Mouse (Mus musculus): ENCODE results near the gene Pdzd4. TPM values are rescaled to one million over a fixed set of nuclear protein-coding genes. Genes with fewer than 3 reads are reported as not detected.

Gene Pdzd4
- polyA plus RNA-seq, 1 experiment from 2014 or later = 1.7 TPM

GRCm38 (mm10) chrX:73782227-73782626 is 42.5 kb downstream of the Pdzd4 start:
- ATAC-seq (ENCODE audit: insufficient number of reproducible peaks, insufficient read depth, low FRiP score, low TSS enrichment) = no peak
- 71% methylated on average over 3 of the region's 3 CpGs for WGBS
- Histone ChIP-seq H3K4me1 (no peaks in the 10 kb centered on the region), H3K9ac (no peak overlapping the region), H3K27me3 (0 out of 2 replicates have a peak, but pooled peaks cover 5% of the 10 kb centered on the region), H3K9me3 (no peaks in the 10 kb centered on the region), H3K27ac (no peak overlapping the region), H3K4me2 (replicated peaks) (no peak overlapping the region), H3K36me3 (peaks cover 18% of the 10 kb centered on the region), H3K4me3 (no peak overlapping the region)

- no peaks in the 10 kb centered on the region for H3K4me1 ChIP-seq
- 71% methylated on average over 10 of the region's 10 CpGs for WGBS
- no peak overlapping the region for H3K4me3 ChIP-seq
- no peak overlapping the region for H3K9ac ChIP-seq
- no peak overlapping the region for H3K27ac ChIP-seq
- ATAC-seq (ENCODE audit: insufficient number of reproducible peaks, insufficient read depth, low FRiP score, low TSS enrichment) = no peak
- no peak overlapping the region for H3K4me2 ChIP-seq (replicated peaks)
- peaks cover 21% of the 10 kb centered on the region for H3K36me3 ChIP-seq
- H3K27me3 ChIP-seq = no peaks in the 10 kb centered on the region
- no peaks in the 10 kb centered on the region for H3K9me3 ChIP-seq
These were observed 49.8 kb downstream of the Pdzd4 start for GRCm38 (mm10) chrX:73774802-73775483.

GRCm38 (mm10) chrX:73774168-73774760 is 50.5 kb downstream of the Pdzd4 start, which contains the start of gene Srpk3:
Gene Srpk3 (plus strand): TSS chrX:73774405.
- peaks cover 18% of the 10 kb centered on the region; the same call in 1 of the 2 replicates for H3K36me3 ChIP-seq
- H3K9me3 ChIP-seq = no peaks in the 10 kb centered on the region
- no peaks in the 10 kb centered on the region for H3K27me3 ChIP-seq
- ATAC-seq (ENCODE audit: insufficient number of reproducible peaks, insufficient read depth, low FRiP score, low TSS enrichment) = no peak
- no peak within 1 kb of the TSS for H3K9ac ChIP-seq
- no peak within 1 kb of the TSS for H3K4me3 ChIP-seq
- H3K27ac ChIP-seq = no peak within 1 kb of the TSS
- WGBS = 60% methylated on average over 9 of the region's 9 CpGs
- no peak within 1 kb of the TSS for H3K4me2 ChIP-seq (replicated peaks)
- H3K4me1 ChIP-seq = no peaks in the 10 kb centered on the region

GRCm38 (mm10) chrX:73767267-73767666 is 57.5 kb downstream of the Pdzd4 start:
- no peaks in the 10 kb centered on the region for H3K9me3 ChIP-seq
- ATAC-seq (ENCODE audit: insufficient number of reproducible peaks, insufficient read depth, low FRiP score, low TSS enrichment) = no peak; the same call in 1 of the 2 replicates
- no peak overlapping the region for H3K4me3 ChIP-seq
- H3K9ac ChIP-seq = no peak overlapping the region
- H3K27ac ChIP-seq = no peak overlapping the region
- H3K27me3 ChIP-seq = 0 out of 2 replicates have a peak, but pooled peaks cover 5% of the 10 kb centered on the region
- H3K4me2 ChIP-seq (replicated peaks) = no peak overlapping the region
- H3K4me1 ChIP-seq = no peaks in the 10 kb centered on the region
- WGBS = 62% methylated on average over 9 of the region's 9 CpGs
- no peaks in the 10 kb centered on the region for H3K36me3 ChIP-seq

GRCm38 (mm10) chrX:73765311-73765710 is 59.5 kb downstream of the Pdzd4 start:
- Histone ChIP-seq H3K4me2 (replicated peaks) (no peak overlapping the region), H3K4me3 (no peak overlapping the region), H3K36me3 (no peaks in the 10 kb centered on the region), H3K9me3 (no peaks in the 10 kb centered on the region), H3K9ac (no peak overlapping the region), H3K27ac (no peak overlapping the region), H3K4me1 (no peaks in the 10 kb centered on the region), H3K27me3 (0 out of 2 replicates have a peak, but pooled peaks cover 5% of the 10 kb centered on the region)
- no peak for ATAC-seq (ENCODE audit: insufficient number of reproducible peaks, insufficient read depth, low FRiP score, low TSS enrichment)
- WGBS = 59% methylated on average over 1 of the region's 1 CpGs

- Histone ChIP-seq H3K9me3 (no peaks in the 10 kb centered on the region), H3K36me3 (no peaks in the 10 kb centered on the region), H3K27me3 (no peaks in the 10 kb centered on the region), H3K9ac (no peak overlapping the region), H3K4me2 (replicated peaks) (no peak overlapping the region), H3K27ac (no peak overlapping the region), H3K4me3 (no peak overlapping the region), H3K4me1 (no peaks in the 10 kb centered on the region)
- WGBS = 82% methylated on average over 13 of the region's 13 CpGs
- no peak for ATAC-seq (ENCODE audit: insufficient number of reproducible peaks, insufficient read depth, low FRiP score, low TSS enrichment)
These were observed 66.0 kb downstream of the Pdzd4 start for GRCm38 (mm10) chrX:73758611-73759290.

GRCm38 (mm10) chrX:73756334-73757140 is 68.2 kb downstream of the Pdzd4 start, which contains the start of gene Plxnb3:
Gene Plxnb3 (plus strand): TSS chrX:73757090.
- no peaks in the 10 kb centered on the region for H3K27me3 ChIP-seq
- H3K4me2 ChIP-seq (replicated peaks) = no peak within 1 kb of the TSS
- H3K4me3 ChIP-seq = no peak within 1 kb of the TSS
- no peaks in the 10 kb centered on the region for H3K9me3 ChIP-seq
- H3K36me3 ChIP-seq = no peaks in the 10 kb centered on the region
- no peak within 1 kb of the TSS for H3K9ac ChIP-seq
- WGBS = 48% methylated on average over 5 of the region's 5 CpGs
- no peaks in the 10 kb centered on the region for H3K4me1 ChIP-seq
- no peak for ATAC-seq (ENCODE audit: insufficient number of reproducible peaks, insufficient read depth, low FRiP score, low TSS enrichment)
- no peak within 1 kb of the TSS for H3K27ac ChIP-seq

- ATAC-seq (ENCODE audit: insufficient number of reproducible peaks, insufficient read depth, low FRiP score, low TSS enrichment) = no peak
- Histone ChIP-seq H3K36me3 (no peaks in the 10 kb centered on the region), H3K9ac (no peak overlapping the region), H3K9me3 (no peaks in the 10 kb centered on the region), H3K4me3 (no peak overlapping the region), H3K27me3 (no peaks in the 10 kb centered on the region), H3K27ac (no peak overlapping the region), H3K4me1 (no peaks in the 10 kb centered on the region), H3K4me2 (replicated peaks) (no peak overlapping the region)
- 88% methylated on average over 1 of the region's 1 CpGs for WGBS
These were observed 75.8 kb downstream of the Pdzd4 start for GRCm38 (mm10) chrX:73748977-73749376.

- H3K9me3 ChIP-seq = no peaks in the 10 kb centered on the region
- H3K36me3 ChIP-seq = no peaks in the 10 kb centered on the region
These were observed 79.8 kb downstream of the Pdzd4 start for GRCm38 (mm10) chrX:73744774-73745481.

More at GRCm38 (mm10) chrX:73744774-73745481, 79.8 kb downstream of the Pdzd4 start:
- no peak for ATAC-seq (ENCODE audit: insufficient number of reproducible peaks, insufficient read depth, low FRiP score, low TSS enrichment)
- 67% methylated on average over 1 of the region's 1 CpGs for WGBS
- Histone ChIP-seq H3K4me1 (no peaks in the 10 kb centered on the region), H3K9ac (no peak overlapping the region), H3K27me3 (no peaks in the 10 kb centered on the region), H3K4me2 (replicated peaks) (no peak overlapping the region), H3K27ac (no peak overlapping the region), H3K4me3 (no peak overlapping the region)
